Mouse (Mus musculus) embryonic fibroblast, embryonic 13.5 days (primary cell): ENCODE measurements around the gene Flnc. TPM values are rescaled to one million over a fixed set of nuclear protein-coding genes. Genes with fewer than 3 reads are reported as not detected.
A peak's percentile ranks its signal among the peaks of the same experiment; 100 is the strongest.

Experiments
- H3K27ac ChIP-seq: 2 replicates; pipeline ENCODE4 v1.5.1; 2012; ENCODE audit warnings: low read length, control low read depth, inconsistent platforms; ENCODE audit not compliant: insufficient read depth
- H3K4me1 ChIP-seq: 2 replicates; pipeline ENCODE4 v1.6.1; 2011; ENCODE audit warnings: low read length; ENCODE audit not compliant: control insufficient read depth, insufficient read depth
- H3K4me3 ChIP-seq: 2 replicates; pipeline ENCODE4 v1.5.1; 2011; ENCODE audit warnings: mild to moderate bottlenecking, control low read depth, low read length; ENCODE audit not compliant: insufficient read depth
- CTCF ChIP-seq: IDR thresholded peaks from 2 replicates; pipeline ENCODE4 v1.5.1; 2011; ENCODE audit warnings: mild to moderate bottlenecking, control low read depth, low read length, moderate library complexity, borderline replicate concordance; ENCODE audit not compliant: insufficient read depth
- POLR2A ChIP-seq: IDR thresholded peaks from 2 replicates; pipeline ENCODE4 v1.6.1; 2011; ENCODE audit warnings: low read depth, mild to moderate bottlenecking, control low read depth, low read length, moderate library complexity
- polyA plus RNA-seq: library from polyadenylated mRNA; stranded (reverse); fragments of >200 nt; gene quantifications from 2 replicates; pipeline ENCODE4 v1.2.4, GENCODE M21; 2011; ENCODE audit warnings: low read depth; ENCODE audit not compliant: missing spikeins, insufficient read length

The Flnc gene
- polyA plus RNA-seq, 1 experiment = 107 TPM

DNA sequence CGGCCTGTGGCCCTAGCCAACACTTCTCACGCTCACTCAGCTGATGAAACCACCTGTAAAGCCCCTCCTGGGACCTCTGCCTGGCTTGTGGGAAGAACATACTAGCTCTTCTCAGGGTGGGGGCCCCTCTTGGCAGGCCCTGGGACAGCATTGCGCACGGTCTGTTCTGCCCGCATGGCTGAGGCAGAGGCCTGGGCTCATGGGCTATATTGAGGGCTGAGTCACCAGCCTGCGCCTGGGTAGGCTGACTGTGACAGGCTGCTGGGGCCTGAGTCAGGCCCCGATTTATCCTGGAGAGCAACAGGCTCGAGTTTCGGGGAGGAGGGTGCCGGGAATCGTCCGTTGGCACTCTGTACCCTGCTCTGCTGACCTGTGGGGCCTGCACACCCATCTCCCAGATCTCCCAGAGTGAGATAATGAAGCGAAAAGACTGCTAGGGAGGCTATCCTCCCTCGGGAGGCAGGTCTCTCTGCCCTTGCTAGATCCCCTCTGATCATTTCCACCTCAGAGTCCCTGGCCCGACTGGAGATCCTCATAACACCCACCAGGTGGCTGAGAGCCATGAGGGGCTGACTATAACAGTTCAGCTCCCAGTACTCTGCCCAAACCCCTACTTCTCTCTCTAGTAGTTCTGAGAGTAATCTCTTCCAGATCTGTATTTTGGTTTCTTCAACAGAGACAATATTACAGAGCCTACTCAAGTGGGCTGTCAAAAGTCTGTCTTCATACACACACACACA is 2.2 kb upstream of the Flnc start:
- H3K4me3 ChIP-seq = no peak overlapping the region
- TF ChIP-seq POLR2A (no peak; the same call in 1 of the 2 replicates), CTCF (no peak)
- peak overlapping the region; percentile 91 for H3K27ac ChIP-seq
- peaks cover 24% of the 10 kb centered on the region for H3K4me1 ChIP-seq

DNA sequence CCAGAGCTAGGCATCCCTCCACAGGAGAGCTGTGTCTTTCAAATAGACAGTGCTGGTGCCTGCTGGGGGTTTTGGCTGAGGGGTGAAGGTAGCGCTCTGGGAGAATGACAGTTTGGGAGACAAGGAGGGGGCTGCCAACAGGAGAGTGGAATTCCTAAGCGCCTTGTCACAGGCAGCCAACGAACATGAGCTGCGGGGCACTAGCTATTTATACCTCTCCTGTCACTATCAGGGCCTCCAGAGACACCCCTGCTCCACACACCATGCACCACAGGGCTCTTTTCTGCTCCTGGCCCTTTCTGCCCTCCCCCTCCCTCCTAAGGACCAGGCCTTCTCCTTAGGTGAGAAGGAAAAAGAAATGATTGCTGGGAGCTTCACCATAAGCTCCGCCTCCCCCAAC is 1.6 kb upstream of the Flnc start:
- H3K4me3 ChIP-seq = no peak overlapping the region
- H3K4me1 ChIP-seq = peaks cover 24% of the 10 kb centered on the region
- H3K27ac ChIP-seq = peak overlapping the region; percentile 91
- no peak for TF ChIP-seq POLR2A
- no peak for TF ChIP-seq CTCF

DNA sequence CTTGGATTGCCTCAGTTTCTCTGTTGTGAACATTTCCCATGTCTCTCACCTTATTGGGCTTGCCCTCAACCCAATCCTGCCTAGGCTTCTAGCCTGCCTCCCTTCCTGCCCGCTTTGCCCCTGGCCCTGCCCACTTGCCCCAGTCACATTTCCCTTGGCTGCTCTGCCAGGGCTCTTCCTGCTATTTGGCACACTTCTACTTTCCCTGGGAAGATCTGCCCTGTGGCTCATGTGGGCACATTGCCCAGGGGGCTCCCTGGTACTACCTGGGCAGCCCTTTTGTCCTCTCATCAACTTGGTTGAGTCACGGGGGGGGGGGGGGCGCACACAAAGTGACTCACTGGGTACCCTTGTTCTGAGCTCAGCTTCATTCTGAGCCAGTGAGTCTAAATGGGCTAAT is 900 bp upstream of the Flnc start:
- Histone ChIP-seq H3K4me3 (no peak overlapping the region), H3K4me1 (peaks cover 24% of the 10 kb centered on the region), H3K27ac (peak overlapping the region; percentile 91)
- TF ChIP-seq POLR2A = no peak
- TF ChIP-seq CTCF = no peak

DNA sequence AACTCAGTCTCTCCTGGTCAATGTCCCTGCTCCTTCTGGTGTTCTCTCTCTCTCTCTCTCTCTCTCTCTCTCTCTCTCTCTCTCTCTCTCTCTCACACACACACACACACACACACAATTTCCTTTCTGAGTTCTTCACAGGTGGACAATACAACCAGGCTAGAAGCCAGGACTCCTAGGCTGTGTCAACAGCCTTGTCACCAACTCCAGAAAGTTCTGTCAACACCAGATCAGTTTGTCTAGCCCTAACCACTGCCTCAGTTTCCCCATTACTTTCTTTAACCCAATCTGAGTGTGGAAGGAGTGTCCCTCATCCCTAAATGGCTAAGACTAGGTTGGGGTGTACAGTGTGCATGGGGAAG is 399 bp upstream of the Flnc start:
- Histone ChIP-seq H3K27ac (peak overlapping the region; percentile 91), H3K4me3 (no peak overlapping the region), H3K4me1 (peaks cover 24% of the 10 kb centered on the region)
- no peak for TF ChIP-seq POLR2A
- no peak for TF ChIP-seq CTCF

DNA sequence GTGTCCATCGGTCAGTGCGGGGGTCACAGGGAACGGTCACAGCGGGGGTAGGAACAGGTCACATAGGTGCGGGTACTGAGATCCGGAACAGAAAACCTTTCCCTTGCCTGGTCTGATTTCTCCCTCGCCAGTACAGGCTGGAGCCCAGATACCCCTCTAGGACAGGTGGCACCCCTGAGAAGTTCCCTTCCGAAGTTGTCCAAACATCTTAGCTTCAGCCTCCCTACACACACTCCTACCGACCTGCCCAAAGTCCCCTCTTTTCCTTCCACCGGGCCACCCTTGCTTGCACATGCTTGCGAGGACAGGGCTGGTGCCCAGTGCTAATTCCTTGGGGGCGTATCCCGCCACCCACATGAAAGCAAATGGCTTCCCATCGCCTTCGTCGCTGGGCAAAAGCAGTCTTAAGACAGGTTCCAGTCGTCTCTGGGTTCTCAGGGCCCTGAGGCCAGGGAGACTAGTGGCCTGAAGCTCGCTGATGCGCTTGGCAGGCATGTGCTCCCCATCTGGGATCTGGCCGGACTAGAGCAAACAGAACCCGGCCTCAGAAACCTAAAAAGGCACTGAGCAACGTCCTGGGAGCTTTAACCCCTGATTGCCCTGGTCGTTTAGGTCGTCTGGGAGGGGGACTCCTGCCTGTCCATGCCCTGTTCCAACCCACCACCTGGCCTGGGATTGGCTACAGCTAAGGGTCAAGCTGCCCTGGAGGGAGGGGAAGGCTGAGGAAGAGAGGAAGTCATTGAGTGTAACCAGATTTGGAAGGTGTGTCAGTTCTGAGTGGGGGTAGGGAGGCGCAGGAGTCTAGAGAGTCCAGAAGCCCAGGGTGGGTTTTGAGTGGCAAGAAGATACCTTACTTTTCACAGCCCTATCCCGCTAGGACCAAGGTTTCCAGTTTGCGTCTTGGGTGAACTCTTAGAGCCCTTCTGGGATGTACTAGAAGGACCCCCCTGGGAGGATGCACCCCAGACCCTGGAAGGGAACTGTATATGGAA is 1.0 kb downstream of the Flnc start:
- Histone ChIP-seq H3K27ac (peak overlapping the region; percentile 91), H3K4me1 (peaks cover 16% of the 10 kb centered on the region), H3K4me3 (peak overlapping the region; percentile 62)
- TF ChIP-seq POLR2A (peak; percentile 86), CTCF (no peak)

DNA sequence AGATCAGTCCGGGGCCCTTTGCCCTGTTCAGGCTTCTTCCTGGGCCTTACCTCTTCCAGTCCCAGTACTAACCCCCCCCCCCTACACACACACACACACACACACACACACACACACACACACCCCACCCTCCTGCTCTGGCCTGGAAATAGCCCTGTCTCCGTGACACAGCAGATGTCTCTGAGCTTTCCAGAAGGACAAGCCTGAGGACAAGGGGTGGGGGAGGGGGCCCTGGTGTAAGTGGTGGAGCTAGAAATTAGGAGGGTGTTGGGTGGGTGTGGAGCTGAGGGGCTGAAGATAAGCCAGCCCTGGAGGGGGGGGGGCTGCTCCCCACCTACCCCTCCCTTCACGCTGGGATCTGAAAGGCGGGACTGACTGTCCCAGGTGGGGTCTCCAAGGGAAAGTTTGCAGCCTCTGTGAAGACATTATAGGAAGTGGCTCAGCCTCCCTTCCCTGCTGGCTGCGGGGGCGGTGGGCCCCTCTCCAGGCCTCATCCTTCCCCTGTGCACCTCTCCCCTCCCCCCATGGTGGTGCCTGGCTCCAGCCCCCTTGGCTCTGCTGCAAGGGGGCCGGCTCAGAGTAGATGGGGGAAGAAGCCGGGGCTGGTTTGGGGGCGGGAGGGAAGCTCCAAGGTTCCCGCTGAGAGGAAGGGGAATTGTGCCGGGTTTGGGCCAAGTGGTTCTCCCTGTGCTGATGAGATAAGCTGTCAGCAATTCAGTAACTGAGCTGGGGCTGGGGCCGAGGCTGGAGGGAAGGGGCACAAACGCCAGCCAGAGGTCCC is 2.0 kb downstream of the Flnc start:
- Histone ChIP-seq H3K27ac (peak overlapping the region; percentile 91), H3K4me3 (peak overlapping the region; percentile 62), H3K4me1 (peaks cover 16% of the 10 kb centered on the region)
- TF ChIP-seq CTCF (no peak), POLR2A (peak; percentile 38; the same call in 1 of the 2 replicates)

DNA sequence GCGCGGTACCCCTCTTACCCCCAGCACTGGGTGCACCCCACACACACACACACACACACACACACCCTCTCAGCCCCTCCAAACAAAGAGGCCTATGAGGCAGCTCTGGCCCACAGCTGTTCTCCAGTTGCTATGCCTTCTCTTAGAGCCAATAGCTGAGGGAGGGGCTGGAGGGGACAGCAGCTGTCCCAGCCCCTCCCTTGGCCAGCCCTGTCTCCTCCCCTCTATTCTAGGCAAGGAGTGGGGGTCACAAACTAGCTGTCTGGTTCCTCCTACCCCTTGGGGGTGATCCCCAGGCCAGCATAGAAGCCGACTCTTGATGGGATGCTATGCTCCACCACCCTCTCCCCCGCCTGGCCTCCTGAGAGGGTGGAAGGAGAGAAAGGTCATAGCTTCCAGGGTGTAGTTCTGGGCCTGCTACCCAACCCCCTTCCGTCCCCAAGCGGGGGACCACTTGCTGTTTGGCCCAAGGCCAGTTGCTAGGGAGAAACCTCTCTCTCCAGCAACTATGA is 2.9 kb downstream of the Flnc start:
- peaks cover 13% of the 10 kb centered on the region for H3K4me1 ChIP-seq
- peak overlapping the region; percentile 91 for H3K27ac ChIP-seq
- peak; percentile 62 for TF ChIP-seq POLR2A
- TF ChIP-seq CTCF = no peak
- peak overlapping the region; percentile 62 for H3K4me3 ChIP-seq

DNA sequence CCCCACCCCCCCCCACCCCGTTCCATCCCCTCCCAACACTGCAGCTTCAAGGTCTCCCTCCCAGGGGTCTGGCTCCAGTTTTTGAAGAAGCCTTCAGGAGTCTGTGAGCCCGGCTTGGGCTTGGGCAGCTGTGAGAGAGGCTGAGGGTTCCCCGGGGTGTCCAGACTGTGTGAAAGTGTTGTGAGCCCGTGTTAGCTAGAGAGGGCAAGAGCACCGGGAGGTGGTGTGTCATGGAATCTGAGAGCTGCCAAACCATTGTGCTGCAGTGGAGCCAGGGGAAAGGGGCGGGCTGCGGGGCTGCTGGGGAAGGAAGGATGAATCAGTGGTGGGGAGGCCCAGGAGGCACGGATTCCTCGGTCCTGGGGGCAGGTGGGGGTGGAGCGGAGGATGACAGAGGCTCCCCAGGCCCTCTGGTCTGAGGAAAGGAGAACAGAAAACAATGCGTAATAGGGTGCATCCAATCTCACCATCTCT is 3.4 kb downstream of the Flnc start:
- H3K4me3 ChIP-seq = no peak overlapping the region; the same call in 1 of the 2 replicates
- TF ChIP-seq POLR2A = peak; percentile 70
- TF ChIP-seq CTCF = no peak
- peaks cover 10% of the 10 kb centered on the region for H3K4me1 ChIP-seq
- peak overlapping the region; percentile 91 for H3K27ac ChIP-seq

DNA sequence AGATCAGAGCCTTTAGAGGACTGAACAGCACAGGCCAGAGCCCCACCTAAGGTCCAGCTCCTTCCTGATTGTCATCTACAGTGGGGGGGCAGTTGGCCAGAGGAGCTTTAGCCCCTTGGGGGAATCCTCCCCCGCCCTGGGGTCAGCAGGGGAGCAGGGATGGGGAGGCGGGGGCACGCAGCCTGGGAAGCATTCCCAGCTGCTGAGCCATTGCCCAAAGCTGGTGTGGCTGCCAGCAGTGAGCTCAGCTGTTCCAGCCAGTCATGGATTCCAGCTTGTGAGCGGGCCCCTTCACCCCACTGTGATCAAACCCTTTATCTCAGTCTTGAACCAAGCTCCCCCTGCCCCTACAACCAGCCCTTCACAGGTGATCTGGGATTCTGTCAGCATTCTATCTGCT is 6.2 kb downstream of the Flnc start:
- no peak overlapping the region for H3K27ac ChIP-seq
- H3K4me3 ChIP-seq = no peak overlapping the region
- TF ChIP-seq POLR2A (no peak), CTCF (no peak)
- H3K4me1 ChIP-seq = no peaks in the 10 kb centered on the region; the same call in 1 of the 2 replicates
